Mouse (Mus musculus) CD4-positive naive resting alpha-beta T cell, adult 76 days (primary cell): Measurements from ENCODE around the gene Tfap2d. TPM values are rescaled to one million over a fixed set of nuclear protein-coding genes. Genes with fewer than 3 reads are reported as not detected.

Source experiments
- total RNA-seq: library from RNA; stranded (reverse); gene quantifications from one replicate; pipeline ENCODE4 v1.2.4, GENCODE M21; 2023

Tfap2d gene
- total RNA-seq, result not detected

DNA sequence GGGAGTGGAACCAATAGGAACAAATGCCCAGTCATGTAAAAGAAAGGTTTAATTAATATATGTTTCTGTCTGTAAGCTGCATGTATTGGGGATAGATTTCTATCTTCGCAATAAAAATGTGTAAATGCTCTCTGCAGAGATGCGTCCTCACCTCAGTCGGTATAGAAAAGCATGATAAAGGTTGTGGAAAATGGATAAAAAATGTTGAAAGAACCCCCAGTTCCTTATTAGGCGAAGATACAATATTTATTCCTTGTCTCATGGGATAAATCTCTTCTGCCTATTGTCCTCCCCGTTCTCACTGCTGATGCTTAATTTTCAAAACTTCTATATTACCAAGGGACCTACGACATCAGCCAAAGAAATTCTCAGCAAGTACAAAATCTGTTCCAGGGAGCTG lies at the start of gene Tfap2d:
Tfap2d (plus strand) TSS at position 392 of the 400 bp plus-strand sequence.

DNA sequence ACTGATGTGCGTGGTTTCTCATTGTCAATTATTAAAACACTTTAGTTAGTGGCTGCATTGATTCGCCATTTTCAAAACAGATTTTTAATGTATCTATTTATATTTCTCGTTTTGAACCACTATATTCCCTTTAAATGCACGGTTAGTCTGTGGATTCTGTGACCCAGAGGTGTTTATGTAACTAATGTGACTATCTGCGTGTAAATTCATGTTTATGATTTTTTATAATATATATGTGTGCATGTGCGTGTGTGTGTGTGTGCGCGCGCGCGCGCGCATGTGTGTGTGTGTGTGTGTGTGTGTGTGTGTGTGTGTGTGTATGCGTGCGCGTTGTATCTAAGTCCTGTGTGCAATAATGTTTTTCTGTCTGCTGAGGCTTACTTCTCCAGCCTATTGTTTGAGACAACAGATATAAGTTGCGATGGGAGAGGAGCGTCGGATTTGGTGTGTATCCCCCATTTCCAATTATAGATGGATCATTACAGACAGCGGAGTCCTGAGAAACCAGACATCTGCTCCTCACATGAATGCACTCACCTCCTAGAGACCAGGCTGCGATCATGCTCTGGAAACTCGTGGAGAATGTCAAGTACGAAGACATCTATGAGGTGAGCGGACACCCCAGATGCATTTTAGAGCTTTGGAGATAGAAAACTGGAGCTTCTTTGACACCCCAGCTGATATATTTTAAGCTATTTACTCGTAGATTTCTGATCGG lies 106.0 kb downstream of the Tfap2d start, which contains the start of gene Tfap2b:
Tfap2b (plus strand) TSS at position 274 of the 718 bp plus-strand sequence.

Other genes with a start within 250 kb of the Tfap2d start
- gene Tfap2b, start 105.9 kb downstream of the Tfap2d start, total RNA-seq, result not detected